Mouse (Mus musculus) heart, embryonic 15.5 days (tissue): ENCODE data around the gene Afm. TPM values are rescaled to one million over a fixed set of nuclear protein-coding genes. Genes with fewer than 3 reads are reported as not detected.

ENCODE experiments used
- ATAC-seq: fragments of 200-750 bp; cut with Nextera tagmentation; replicated peaks from 2 replicates; pipeline ENCODE4 v1.8.0; 2017; ENCODE audit warnings: low read depth, moderate TSS enrichment; ENCODE audit not compliant: insufficient number of reproducible peaks, insufficient read depth, low FRiP score
- H3K27ac ChIP-seq: fragments of 300-500 bp; sonication (generic); 2 replicates; pipeline ENCODE4 v1.5.1; 2015; ENCODE audit warnings: mild to moderate bottlenecking, inconsistent platforms
- H3K27me3 ChIP-seq: fragments of 300-500 bp; sonication (generic); 2 replicates; pipeline ENCODE4 v1.6.1; 2015; ENCODE audit warnings: inconsistent platforms
- H3K36me3 ChIP-seq: fragments of 300-500 bp; sonication (generic); 2 replicates; pipeline ENCODE4 v1.6.1; 2015; ENCODE audit warnings: mild to moderate bottlenecking, inconsistent platforms
- H3K4me1 ChIP-seq: fragments of 300-500 bp; sonication (generic); replicated peaks from 2 replicates; pipeline ENCODE4 v1.6.1; 2015; ENCODE audit warnings: inconsistent platforms
- H3K4me2 ChIP-seq: fragments of 300-500 bp; sonication (generic); 2 replicates; pipeline ENCODE4 v1.6.1; 2015; ENCODE audit warnings: inconsistent platforms, mild to moderate bottlenecking, moderate library complexity
- H3K4me3 ChIP-seq: fragments of 300-500 bp; sonication (generic); 2 replicates; pipeline ENCODE4 v1.5.1; 2015; ENCODE audit warnings: mild to moderate bottlenecking, inconsistent platforms
- H3K9ac ChIP-seq: fragments of 300-500 bp; sonication (generic); 2 replicates; pipeline ENCODE4 v1.6.1; 2015; ENCODE audit warnings: mild to moderate bottlenecking, inconsistent platforms
- H3K9me3 ChIP-seq: fragments of 300-500 bp; sonication (generic); replicated peaks from 2 replicates; pipeline ENCODE4 v1.6.1; 2016; ENCODE audit warnings: inconsistent platforms
- WGBS: fragments of 180-500 bp; shearing (Covaris S2); methylation state at CpG from one replicate; pipeline ENCODE4 v1.1.7; 2015; ENCODE audit warnings: mixed read lengths; 5-methylcytosine and 5-hydroxymethylcytosine counted together
- polyA plus RNA-seq: library from polyadenylated mRNA; unstranded; fragments of >200 nt; fragmentation: Nextera tagmentation; extraction: Ambion mirVana; gene quantifications from 2 replicates; pipeline ENCODE4 v1.2.1, GENCODE M21; 2015

Afm gene
- polyA plus RNA-seq, 1 experiment from 2014 or later, result not detected

DNA sequence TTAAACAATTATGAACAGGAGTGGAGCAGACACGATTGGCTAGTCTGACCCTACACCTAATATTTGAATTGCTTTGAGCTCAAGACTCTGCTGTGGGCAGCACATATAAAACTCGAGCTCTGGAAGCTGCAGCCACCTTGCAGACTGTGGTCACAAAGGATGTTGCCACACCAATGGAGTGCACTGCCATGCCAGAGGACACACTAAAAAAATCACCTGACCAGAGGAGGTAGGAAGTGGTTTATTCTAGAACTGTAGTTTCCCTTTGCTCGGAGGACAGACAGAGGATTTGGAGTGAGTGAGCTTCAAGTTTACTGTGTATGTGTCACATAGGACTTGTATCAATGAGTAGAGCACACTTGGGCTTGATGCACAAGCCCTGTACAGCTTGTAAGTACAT is 37.3 kb downstream of the Afm start:
- ATAC-seq, result no peak
- H3K4me3 ChIP-seq, result no peak overlapping the region
- no peak overlapping the region for H3K4me2 ChIP-seq
- no peaks in the 10 kb centered on the region for H3K4me1 ChIP-seq
- 0 out of 2 replicates have a peak, but pooled peaks cover 2% of the 10 kb centered on the region for H3K27me3 ChIP-seq
- H3K9me3 ChIP-seq, result no peaks in the 10 kb centered on the region
- no peaks in the 10 kb centered on the region for H3K36me3 ChIP-seq
- H3K9ac ChIP-seq, result no peak overlapping the region
- 67% methylated on average over 3 of the region's 3 CpGs for WGBS
- no peak overlapping the region for H3K27ac ChIP-seq

DNA sequence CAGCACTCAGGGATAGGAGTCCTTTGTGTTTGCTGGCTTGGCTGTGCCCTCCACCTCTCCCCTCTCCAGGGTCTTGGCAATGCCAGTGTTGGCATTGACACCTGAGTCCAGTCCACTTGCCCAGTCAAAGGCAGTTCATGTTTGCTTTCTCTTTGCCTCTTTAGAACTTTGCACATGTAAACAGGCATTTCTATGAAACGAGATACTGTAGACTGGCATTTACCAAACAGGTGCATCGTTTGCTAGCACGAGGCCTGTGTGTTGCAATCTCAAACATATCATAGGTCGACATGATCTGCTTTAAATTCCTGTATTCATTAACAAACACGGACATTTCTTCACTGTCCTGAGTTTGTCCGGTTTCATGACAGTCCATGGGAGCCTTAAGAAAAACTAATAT is 42.0 kb downstream of the Afm start, which contains the start of gene 5830473C10Rik:
Gene 5830473C10Rik, plus strand, starts transcription at position 365 of the 400 bp plus-strand sequence.
- Histone ChIP-seq H3K9ac (no peak within 1 kb of the TSS), H3K9me3 (no peaks in the 10 kb centered on the region), H3K4me2 (no peak within 1 kb of the TSS), H3K27me3 (no peaks in the 10 kb centered on the region), H3K36me3 (no peaks in the 10 kb centered on the region), H3K27ac (no peak within 1 kb of the TSS), H3K4me3 (no peak within 1 kb of the TSS), H3K4me1 (0 out of 2 replicates have a peak, but pooled peaks cover 2% of the 10 kb centered on the region)
- WGBS, result 86% methylated on average over 6 of the region's 6 CpGs
- ATAC-seq, result no peak

DNA sequence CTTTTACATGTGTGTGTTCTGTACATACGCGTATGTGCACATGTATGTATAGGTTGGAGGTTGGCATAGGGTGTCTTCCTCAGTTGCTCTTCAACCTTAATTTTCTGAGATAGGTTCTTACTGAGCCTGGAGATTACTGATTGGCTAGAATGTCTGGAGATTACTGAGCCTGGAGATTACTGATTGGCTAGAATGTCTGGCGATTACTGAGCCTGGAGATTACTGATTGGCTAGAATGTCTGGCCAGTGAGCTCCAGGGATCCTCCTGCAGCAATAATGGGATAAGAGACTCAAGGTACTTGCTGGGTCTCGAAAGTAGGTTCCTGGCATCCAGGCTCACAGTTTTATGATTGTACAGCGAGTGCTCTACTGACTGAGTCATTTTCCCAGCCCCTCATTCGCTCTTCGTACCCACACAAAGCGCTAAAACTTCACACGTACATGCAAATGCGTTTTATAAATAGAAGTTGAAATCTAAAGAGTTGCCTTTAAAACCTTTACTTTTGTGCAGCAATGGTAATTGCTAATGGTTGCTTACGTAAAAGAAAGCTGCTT is 43.1 kb downstream of the Afm start:
- Histone ChIP-seq H3K36me3 (no peaks in the 10 kb centered on the region), H3K9me3 (no peaks in the 10 kb centered on the region), H3K27me3 (no peaks in the 10 kb centered on the region), H3K9ac (no peak overlapping the region), H3K4me3 (no peak overlapping the region), H3K4me2 (no peak overlapping the region), H3K27ac (no peak overlapping the region), H3K4me1 (0 out of 2 replicates have a peak, but pooled peaks cover 2% of the 10 kb centered on the region)
- WGBS, result 91% methylated on average over 11 of the region's 11 CpGs
- ATAC-seq, result no peak

DNA sequence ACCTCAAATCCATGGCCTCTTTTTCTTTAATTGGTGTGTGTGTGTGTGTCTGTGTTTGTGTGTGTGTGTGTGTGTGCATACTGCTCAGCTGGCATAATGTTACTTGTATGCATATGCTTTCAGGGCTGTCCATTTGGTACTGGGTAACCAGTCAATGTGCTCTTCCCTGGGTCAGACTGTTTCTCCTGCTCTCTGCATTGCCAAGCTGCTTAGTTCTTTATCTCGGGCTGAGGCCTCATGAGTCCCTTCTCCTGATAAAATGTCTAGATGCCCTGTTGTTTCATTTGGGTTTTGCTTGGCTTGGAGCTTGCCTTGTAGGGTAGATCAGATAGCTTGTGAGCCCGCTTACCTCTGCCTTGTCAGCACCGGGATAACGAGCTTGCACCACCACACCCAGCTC is 44.1 kb downstream of the Afm start:
- no peaks in the 10 kb centered on the region for H3K27me3 ChIP-seq
- no peaks in the 10 kb centered on the region for H3K36me3 ChIP-seq
- no peak overlapping the region for H3K9ac ChIP-seq
- no peak overlapping the region for H3K4me3 ChIP-seq
- no peaks in the 10 kb centered on the region for H3K9me3 ChIP-seq
- WGBS, result 32% methylated on average over 4 of the region's 4 CpGs
- no peak for ATAC-seq
- H3K27ac ChIP-seq, result no peak overlapping the region
- no peak overlapping the region for H3K4me2 ChIP-seq
- H3K4me1 ChIP-seq, result peaks cover 6% of the 10 kb centered on the region; the same call in 1 of the 2 replicates

DNA sequence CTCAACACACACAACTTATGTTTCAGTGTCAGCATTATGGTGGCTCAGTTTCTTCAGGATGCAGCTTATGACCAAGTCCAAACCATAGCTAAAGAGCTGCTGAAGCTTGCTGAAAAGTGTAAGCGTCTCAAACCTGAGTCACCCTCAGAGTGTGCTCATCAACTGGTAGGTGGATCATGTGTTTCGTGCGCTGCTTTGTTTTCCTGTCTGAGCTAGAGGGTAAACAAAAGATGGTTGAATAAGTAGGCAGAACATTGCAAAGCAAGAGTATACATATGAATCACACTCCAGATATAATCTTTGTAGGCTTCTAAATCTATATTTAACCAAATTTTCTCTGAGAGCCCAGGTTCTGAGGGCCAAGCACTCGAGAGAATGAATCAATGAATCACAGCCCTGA is 45.4 kb downstream of the Afm start:
- H3K4me3 ChIP-seq, result no peak overlapping the region
- no peaks in the 10 kb centered on the region for H3K9me3 ChIP-seq
- H3K36me3 ChIP-seq, result no peaks in the 10 kb centered on the region
- peaks cover 17% of the 10 kb centered on the region for H3K4me1 ChIP-seq
- no peaks in the 10 kb centered on the region for H3K27me3 ChIP-seq
- H3K9ac ChIP-seq, result no peak overlapping the region
- ATAC-seq, result no peak
- H3K27ac ChIP-seq, result no peak overlapping the region
- 85% methylated on average over 4 of the region's 4 CpGs for WGBS
- H3K4me2 ChIP-seq, result no peak overlapping the region

DNA sequence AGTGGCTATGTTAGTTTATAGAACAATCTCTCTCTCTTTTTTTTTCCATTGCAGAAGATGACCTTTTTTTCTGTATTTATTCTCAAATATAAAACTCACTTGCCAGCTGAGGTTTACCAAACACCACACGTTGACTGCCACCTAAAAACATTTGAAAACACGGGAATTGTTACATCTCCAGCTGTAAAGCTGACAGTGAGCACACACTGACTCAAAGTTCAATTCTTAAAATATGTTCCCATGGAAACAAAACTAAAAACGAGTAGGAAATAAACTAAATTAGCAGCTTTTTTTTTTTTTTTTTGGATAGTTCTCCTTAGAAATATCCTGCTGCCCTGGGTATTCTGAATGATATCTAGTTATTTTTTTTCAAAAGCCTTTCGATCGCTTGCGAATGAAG is 46.5 kb downstream of the Afm start:
- no peak overlapping the region for H3K27ac ChIP-seq
- no peak overlapping the region for H3K4me3 ChIP-seq
- H3K4me1 ChIP-seq, result peaks cover 17% of the 10 kb centered on the region
- H3K9ac ChIP-seq, result no peak overlapping the region
- 72% methylated on average over 6 of the region's 6 CpGs for WGBS
- no peaks in the 10 kb centered on the region for H3K27me3 ChIP-seq
- ATAC-seq, result no peak
- no peaks in the 10 kb centered on the region for H3K36me3 ChIP-seq
- no peaks in the 10 kb centered on the region for H3K9me3 ChIP-seq
- H3K4me2 ChIP-seq, result no peak overlapping the region

DNA sequence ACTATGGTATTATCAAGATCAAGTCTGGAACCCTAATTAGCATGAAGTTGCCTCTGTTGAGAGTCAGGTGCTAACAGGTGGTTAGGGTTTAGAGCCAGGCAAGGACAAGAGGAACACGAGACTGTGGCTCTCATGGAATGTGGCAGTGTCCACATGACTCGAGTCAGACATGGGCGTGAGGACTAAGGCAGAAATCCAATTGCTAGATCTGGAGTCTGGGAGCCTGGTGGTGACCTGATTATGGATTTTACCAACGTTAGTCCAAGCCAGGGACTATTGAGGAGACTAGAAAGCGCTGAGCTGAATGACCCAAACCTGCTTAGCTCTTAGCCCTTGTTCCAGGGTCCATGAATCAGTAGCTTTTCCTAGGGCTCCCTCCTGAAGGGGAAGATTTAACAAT is 49.1 kb downstream of the Afm start:
- no peaks in the 10 kb centered on the region for H3K9me3 ChIP-seq
- H3K27me3 ChIP-seq, result no peaks in the 10 kb centered on the region
- no peak overlapping the region for H3K4me3 ChIP-seq
- no peak overlapping the region for H3K27ac ChIP-seq
- no peaks in the 10 kb centered on the region for H3K36me3 ChIP-seq
- no peak for ATAC-seq
- no peak overlapping the region for H3K9ac ChIP-seq
- H3K4me2 ChIP-seq, result no peak overlapping the region
- 35% methylated on average over 5 of the region's 5 CpGs for WGBS
- H3K4me1 ChIP-seq, result peaks cover 17% of the 10 kb centered on the region

DNA sequence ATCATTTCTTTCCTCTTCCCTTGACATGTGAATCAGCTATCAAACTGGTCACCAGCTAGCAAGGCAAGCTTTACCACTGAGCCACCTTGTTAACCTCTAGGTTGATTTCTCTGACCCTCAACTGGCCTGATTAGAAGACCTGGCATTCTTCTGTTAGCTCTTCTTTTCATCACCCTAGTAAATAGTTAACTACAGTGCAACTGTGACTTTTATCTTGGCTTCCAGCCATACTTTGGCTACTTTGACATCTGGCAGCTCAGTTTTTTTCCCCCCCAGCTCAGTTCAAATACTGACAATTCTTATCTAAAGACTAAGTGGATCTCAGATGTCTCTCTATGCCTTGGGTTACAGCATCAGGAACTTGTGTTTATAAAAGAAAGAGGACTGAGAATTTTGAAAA is 49.6 kb downstream of the Afm start:
- 0 out of 2 replicates have a peak, but pooled peaks have one; percentile 10 for ATAC-seq
- no peaks in the 10 kb centered on the region for H3K27me3 ChIP-seq
- no peaks in the 10 kb centered on the region for H3K9me3 ChIP-seq
- H3K27ac ChIP-seq, result no peak overlapping the region
- H3K4me3 ChIP-seq, result no peak overlapping the region
- H3K36me3 ChIP-seq, result no peaks in the 10 kb centered on the region
- H3K4me1 ChIP-seq, result peaks cover 14% of the 10 kb centered on the region
- H3K9ac ChIP-seq, result no peak overlapping the region
- H3K4me2 ChIP-seq, result no peak overlapping the region

DNA sequence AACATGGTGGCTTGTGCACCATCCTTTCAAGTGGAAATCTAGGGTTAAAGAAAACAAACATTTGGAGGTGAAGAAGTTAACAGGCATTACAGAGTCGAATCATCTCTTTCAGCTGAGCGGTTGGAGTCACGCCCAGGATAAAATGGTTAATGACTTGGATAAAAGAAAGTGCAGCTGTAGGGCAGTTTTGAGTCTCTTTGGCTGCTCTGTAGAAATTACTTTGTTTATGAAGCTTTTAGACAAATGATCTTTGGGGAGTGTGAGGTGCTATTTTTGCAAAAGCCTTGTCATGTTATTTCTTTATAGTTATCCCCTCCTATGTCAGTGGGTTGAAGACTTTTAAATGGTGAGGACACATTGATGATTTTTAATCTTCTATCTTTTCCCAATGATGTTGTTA is 52.5 kb downstream of the Afm start:
- no peak for ATAC-seq
- 52% methylated on average over 3 of the region's 3 CpGs for WGBS
- Histone ChIP-seq H3K27ac (no peak overlapping the region), H3K4me2 (no peak overlapping the region), H3K4me1 (peaks cover 14% of the 10 kb centered on the region), H3K27me3 (no peaks in the 10 kb centered on the region), H3K36me3 (no peaks in the 10 kb centered on the region), H3K4me3 (no peak overlapping the region), H3K9ac (no peak overlapping the region), H3K9me3 (no peaks in the 10 kb centered on the region)

DNA sequence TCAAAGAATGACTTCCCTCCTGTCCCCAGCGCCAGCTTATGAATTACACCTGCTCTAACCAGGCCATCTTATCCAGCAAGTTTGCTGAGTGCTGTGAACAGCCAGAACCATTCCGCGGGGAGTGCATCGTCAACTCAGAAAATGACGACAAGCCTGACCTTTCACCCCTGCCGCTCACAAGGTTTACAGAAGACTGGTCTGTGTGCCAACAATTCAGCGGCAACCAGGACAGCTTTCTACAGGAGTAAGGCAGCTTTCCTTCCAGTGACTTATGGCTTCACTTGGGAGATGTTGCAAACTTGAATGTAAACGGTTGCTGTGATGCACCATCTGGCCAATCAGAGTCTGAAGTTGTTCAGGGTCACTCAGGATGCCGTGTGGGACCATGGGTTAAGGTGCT is 59.0 kb downstream of the Afm start:
- Histone ChIP-seq H3K36me3 (no peaks in the 10 kb centered on the region), H3K4me3 (no peak overlapping the region), H3K27me3 (no peaks in the 10 kb centered on the region), H3K27ac (no peak overlapping the region), H3K4me1 (no peaks in the 10 kb centered on the region), H3K9me3 (no peaks in the 10 kb centered on the region), H3K9ac (no peak overlapping the region), H3K4me2 (no peak overlapping the region)
- no peak for ATAC-seq
- WGBS, result 72% methylated on average over 9 of the region's 9 CpGs

DNA sequence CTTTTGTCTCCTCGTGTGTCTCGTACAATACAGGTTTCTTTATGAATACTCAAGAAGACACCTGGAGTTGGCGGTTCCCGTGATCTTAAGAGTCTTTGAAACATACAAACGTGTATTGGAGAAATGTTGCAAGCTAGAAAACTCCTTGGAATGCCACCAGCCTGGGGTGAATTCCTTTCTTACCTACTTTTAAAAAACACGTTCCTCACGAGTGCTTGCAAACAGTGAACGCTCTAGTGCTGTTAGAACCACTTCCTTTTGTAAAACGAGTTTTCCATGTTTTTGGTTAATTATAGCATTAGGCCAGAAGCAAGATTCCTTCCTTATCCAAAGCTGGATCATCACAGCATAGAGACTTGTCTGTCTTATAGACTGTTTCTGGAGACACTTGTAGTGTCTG is 60.8 kb downstream of the Afm start:
- Histone ChIP-seq H3K27ac (no peak overlapping the region), H3K4me1 (no peaks in the 10 kb centered on the region), H3K36me3 (no peaks in the 10 kb centered on the region), H3K9me3 (no peaks in the 10 kb centered on the region), H3K9ac (no peak overlapping the region), H3K4me3 (no peak overlapping the region), H3K4me2 (no peak overlapping the region), H3K27me3 (peaks cover 4% of the 10 kb centered on the region; the same call in 1 of the 2 replicates)
- ATAC-seq, result no peak
- 83% methylated on average over 9 of the region's 9 CpGs for WGBS

DNA sequence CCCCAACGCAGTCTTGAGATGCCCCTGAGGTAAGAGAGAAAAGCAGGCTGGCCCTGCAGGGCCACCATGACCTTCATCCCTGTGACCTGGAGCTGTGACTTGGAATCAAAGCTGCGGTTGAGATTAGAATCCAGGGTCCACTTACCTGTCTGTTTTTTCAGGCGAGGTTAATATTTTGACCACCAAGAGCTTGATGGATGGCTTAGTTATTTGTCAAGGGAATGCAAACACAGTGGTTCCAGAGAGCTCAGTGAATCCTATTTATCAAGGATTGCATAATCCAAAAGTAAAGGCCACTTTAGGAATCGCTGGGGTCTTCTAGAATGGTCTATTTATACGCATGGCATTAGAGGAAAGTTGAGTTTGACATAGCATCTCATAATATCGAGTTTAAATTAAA is 63.4 kb downstream of the Afm start:
- Histone ChIP-seq H3K27ac (no peak overlapping the region), H3K4me3 (no peak overlapping the region), H3K27me3 (peaks cover 4% of the 10 kb centered on the region; the same call in 1 of the 2 replicates), H3K4me2 (no peak overlapping the region), H3K9ac (no peak overlapping the region), H3K4me1 (no peaks in the 10 kb centered on the region), H3K9me3 (no peaks in the 10 kb centered on the region), H3K36me3 (no peaks in the 10 kb centered on the region)
- ATAC-seq, result no peak
- WGBS, result 78% methylated on average over 6 of the region's 6 CpGs
